11 mouse cellular contexts compared by ENCODE assay signal in the genomic region with DNA sequence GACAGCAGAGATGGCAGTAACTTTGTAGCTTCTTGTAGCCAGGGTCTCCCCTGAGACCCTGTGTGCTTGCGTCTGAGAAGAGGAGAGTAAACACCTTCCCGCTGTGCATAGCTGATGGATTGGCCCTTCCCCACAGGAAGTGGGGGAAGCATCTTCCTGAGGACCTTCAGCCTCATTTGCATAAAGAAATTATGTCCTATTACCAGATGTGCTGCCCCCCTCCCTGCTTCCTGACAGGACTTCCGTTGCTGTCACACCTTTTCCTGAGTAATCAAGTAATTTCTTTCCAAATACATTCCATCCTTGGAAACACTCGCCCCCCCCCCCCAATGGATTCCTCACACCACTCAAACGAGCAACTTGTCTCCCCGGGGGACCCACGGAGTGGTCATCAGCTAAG.
DNase-seq lines count a peak whose midpoint lies in the region; ATAC-seq lines count a peak whose summit lies in the region.
"Had no signal": no experiment of that assay in that cellular context is flagged by ENCODE, and none has a peak within 500 bp of the region (broad histone marks: within the 10 kb centered on the region; RNA-seq: fewer than 3 reads in every experiment).

No protein-coding gene starts in this region.

- no peak for ATAC-seq in forebrain, embryonic 16.5 days

- H3K9ac ChIP-seq in forebrain, embryonic 16.5 days (replicated peaks; ENCODE audit: low read depth, low read length): no peak overlapping the region
- H3K9ac ChIP-seq: hindbrain, embryonic 15.5 days; neural tube, embryonic 15.5 days had no signal

- H3K9me3 ChIP-seq in forebrain, embryonic 10.5 days: no peaks in the 10 kb centered on the region
- H3K9me3 ChIP-seq in forebrain, embryonic 16.5 days (ENCODE audit: control insufficient read depth, low read length): no peaks in the 10 kb centered on the region
- no peaks in the 10 kb centered on the region for H3K9me3 ChIP-seq in heart, embryonic 10.5 days
- H3K9me3 ChIP-seq: hindbrain, embryonic 15.5 days; neural tube, embryonic 15.5 days had no signal

- no peaks in the 10 kb centered on the region; the same call in 1 of the 2 replicates for H3K27me3 ChIP-seq in forebrain, embryonic 10.5 days (ENCODE audit: poor library complexity, severe bottlenecking)
- H3K27me3 ChIP-seq in forebrain, embryonic 16.5 days (replicated peaks; ENCODE audit: control insufficient read depth, insufficient read depth, low read length): no peaks in the 10 kb centered on the region
- H3K27me3 ChIP-seq in heart, embryonic 10.5 days (ENCODE audit: insufficient read depth, poor library complexity, severe bottlenecking): no peaks in the 10 kb centered on the region
- H3K27me3 ChIP-seq: hindbrain, embryonic 15.5 days; neural tube, embryonic 15.5 days had no signal

- peak overlapping the region; percentile 35 for H3K27ac ChIP-seq in forebrain, embryonic 10.5 days
- H3K27ac ChIP-seq in forebrain, embryonic 16.5 days (ENCODE audit: low read length): no peak overlapping the region
- peak overlapping the region; percentile 65 for H3K27ac ChIP-seq in heart, embryonic 10.5 days
- H3K27ac ChIP-seq: hindbrain, embryonic 15.5 days; neural tube, embryonic 15.5 days had no signal

- peaks cover 38% of the 10 kb centered on the region for H3K4me1 ChIP-seq in forebrain, embryonic 10.5 days
- H3K4me1 ChIP-seq in forebrain, embryonic 16.5 days (replicated peaks; ENCODE audit: control insufficient read depth, insufficient read depth, low read length): peaks cover 10% of the 10 kb centered on the region
- peaks cover 38% of the 10 kb centered on the region for H3K4me1 ChIP-seq in heart, embryonic 10.5 days

- no peak for DNase-seq in forebrain, embryonic 10.5 days (ENCODE audit: extremely low spot score, low spot score)
- peak; percentile 17 for DNase-seq in A20 (ENCODE audit: low read depth, low spot score)
- no peak for DNase-seq in heart, embryonic 10.5 days (ENCODE audit: low spot score)
- peak; percentile 21 to 46 for DNase-seq in kidney, postnatal 4 days
- DNase-seq in cerebellum, adult 9-10 months: no peak
- DNase-seq in left cerebral cortex, adult 9 months (ENCODE audit: low spot score in 2 of 2): no peak
- DNase-seq in cerebellum, postnatal 14 days: no peak
- DNase-seq: lung, postnatal 4 days had no signal

- 0 out of 2 replicates have a peak overlapping the region, but pooled peaks have one; percentile 7 for H3K4me3 ChIP-seq in forebrain, embryonic 10.5 days
- H3K4me3 ChIP-seq in forebrain, embryonic 16.5 days (replicated peaks; ENCODE audit: low read length): no peak overlapping the region
- H3K4me3 ChIP-seq in heart, embryonic 10.5 days: peak overlapping the region; percentile 34
- H3K4me3 ChIP-seq: hindbrain, embryonic 15.5 days; neural tube, embryonic 15.5 days had no signal

- no peaks in the 10 kb centered on the region for H3K36me3 ChIP-seq in forebrain, embryonic 10.5 days (replicated peaks)
- H3K36me3 ChIP-seq in forebrain, embryonic 16.5 days (ENCODE audit: control insufficient read depth, insufficient read depth): no peaks in the 10 kb centered on the region
- no peaks in the 10 kb centered on the region for H3K36me3 ChIP-seq in heart, embryonic 10.5 days
- H3K36me3 ChIP-seq: hindbrain, embryonic 15.5 days; neural tube, embryonic 15.5 days had no signal

- H3K4me2 ChIP-seq in forebrain, embryonic 16.5 days (ENCODE audit: low read length): no peak overlapping the region
- H3K4me2 ChIP-seq: hindbrain, embryonic 15.5 days; neural tube, embryonic 15.5 days had no signal

- WGBS in forebrain, embryonic 10.5 days: 11% methylated on average over 7 of the region's 7 CpGs
- WGBS in forebrain, embryonic 16.5 days: 8% methylated on average over 7 of the region's 7 CpGs
- WGBS in heart, embryonic 10.5 days: 4% methylated on average over 7 of the region's 7 CpGs

Comparison
In these comparisons a context has a peak if more than half of its experiments do, and no peak if none do; other contexts are left out.
1. DNase-seq: peak in A20 (single experiment) and kidney, postnatal 4 days (2 of 2); none in forebrain, embryonic 10.5 days (single experiment), heart, embryonic 10.5 days (single experiment), cerebellum, adult 9-10 months (single experiment), left cerebral cortex, adult 9 months (0 of 2) and cerebellum, postnatal 14 days (0 of 2).